Mouse (Mus musculus) left cerebral cortex, postnatal 4 days (tissue): ENCODE measurements at regions not wholly inside any gene's neighbourhood (a gene's known extent, or its start where the extent isn't known, plus 50 kb on each side); places are given as distances from the start of the nearest gene placed in this dataset.
"Not testable (repeated sequence)": the region's sequence is repeated elsewhere in the genome, so short reads cannot be mapped to it uniquely, and the experiment has no call there.

Experiments used
- DNase-seq: peaks from one replicate; pipeline ENCODE4 v3.0.0-alpha.2; 2022
- intact Hi-C: fragments of 180-260 bp; cut with DNase I; formaldehyde crosslinking; loops from one replicate; pipeline ENCODE4 v1.15.1; 2025

DNA sequence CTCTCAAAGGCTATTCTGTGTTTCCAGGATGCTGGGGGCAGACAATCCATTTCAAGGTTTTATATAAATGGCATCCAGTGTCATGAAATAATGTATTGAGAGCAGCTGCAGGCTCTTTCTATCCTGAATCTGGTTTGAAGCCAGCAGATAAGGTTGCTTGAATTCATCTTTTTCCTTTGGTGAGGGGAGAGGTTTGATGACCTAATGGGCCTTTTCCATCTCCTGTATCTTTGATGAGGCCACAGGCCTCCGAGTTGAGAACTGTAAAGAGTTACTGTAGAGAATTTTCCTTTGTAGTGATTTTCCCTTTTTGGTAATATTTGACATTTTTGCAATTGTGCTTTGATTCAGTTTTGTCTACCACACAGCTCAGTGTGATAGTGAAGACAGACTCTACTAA lies 458.8 kb upstream of the 1700008P02Rik start:
- no peak for DNase-seq
- intact Hi-C loops: no loop called here

DNA sequence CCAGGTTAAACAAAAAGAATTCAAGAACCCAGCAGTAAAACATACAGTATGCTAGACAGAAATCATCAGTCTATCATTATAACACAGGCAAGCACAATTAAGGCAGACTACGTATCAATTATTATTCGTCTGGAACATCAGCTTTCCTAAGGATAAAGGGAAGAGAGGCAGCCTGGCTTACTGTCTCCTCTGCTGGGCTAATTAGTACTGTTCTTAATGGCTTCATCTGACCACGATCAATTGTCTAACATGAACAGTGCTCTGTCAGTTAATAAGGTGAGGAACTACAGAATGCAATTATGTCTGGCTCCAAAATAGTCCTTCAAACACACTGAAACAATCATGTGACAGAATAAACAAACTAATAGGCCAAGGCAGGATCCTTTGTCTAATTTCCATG lies 456.6 kb upstream of the 1700008P02Rik start:
- intact Hi-C loops: no loop called here
- DNase-seq: no peak

DNA sequence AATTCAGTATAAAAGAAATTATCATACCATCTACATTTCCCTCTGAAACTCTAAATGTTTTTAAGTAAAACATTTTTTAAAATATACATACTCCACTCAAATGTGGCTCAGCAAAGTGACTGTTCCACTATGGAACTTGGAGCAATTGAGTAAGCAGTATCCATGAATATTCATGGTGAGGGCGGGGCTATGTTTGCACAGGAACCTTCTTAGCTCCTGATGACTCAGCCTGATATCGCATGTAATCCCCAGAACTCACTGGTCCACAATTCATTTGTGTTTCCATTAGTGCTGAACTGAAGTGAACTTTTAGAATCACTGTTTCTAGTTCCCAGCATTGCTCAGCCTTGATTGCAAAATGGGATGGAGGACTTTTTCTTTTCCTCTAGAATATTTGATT lies 454.2 kb upstream of the 1700008P02Rik start:
- DNase-seq: no peak
- intact Hi-C loops: no loop called here

DNA sequence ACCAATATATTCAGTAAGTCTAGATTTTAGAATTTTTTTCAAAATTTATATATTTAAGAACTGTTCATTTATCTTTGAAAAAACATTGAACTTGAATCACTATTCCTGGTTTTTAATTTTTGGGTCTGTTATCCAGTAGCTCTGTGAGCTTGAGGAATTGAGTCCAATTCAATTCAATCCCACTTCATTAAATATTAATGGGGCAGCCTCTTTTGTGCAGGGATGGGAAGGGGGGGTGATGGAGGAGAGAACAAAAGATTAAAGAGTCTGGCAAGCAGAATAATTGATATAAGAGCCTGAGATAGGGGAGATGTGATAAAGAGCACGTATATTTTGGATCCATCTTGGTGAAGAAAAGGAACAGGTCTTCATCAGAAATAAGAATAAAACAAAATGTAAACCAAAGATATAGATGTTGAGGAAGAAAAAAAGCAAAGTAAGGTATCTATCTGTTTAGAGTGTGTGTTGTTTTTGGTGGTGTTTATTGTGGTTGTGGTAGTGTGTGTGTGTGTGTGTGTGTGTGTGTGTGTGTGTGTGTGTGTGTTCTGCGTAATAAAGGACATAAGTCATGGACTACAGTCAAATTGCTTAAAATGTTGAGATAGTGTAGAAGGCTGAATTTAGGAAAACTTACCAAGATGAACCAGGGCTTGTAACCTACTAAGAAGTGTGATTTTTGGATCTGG lies 421.3 kb upstream of the 1700008P02Rik start:
- intact Hi-C loops: no loop called here
- no peak for DNase-seq

DNA sequence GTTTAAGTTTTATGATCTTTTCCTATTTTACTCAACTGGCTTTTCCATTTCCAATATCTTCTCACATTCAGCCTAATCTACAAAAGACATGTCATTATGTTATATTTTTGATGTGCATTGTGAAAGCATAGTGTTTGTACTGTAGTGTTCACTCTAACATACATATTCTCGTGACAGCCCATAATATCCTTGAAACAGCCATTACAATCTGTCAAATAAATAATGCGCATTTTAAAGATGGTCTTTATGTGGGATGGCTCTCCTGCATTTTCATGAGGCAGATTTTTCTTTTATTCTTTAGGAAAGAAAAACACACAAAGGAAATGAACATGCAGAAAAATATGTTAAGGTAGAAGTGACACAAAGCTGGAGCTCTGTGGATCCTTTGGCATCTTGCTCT lies 415.6 kb upstream of the 1700008P02Rik start:
- DNase-seq: no peak
- intact Hi-C loops: no loop called here

DNA sequence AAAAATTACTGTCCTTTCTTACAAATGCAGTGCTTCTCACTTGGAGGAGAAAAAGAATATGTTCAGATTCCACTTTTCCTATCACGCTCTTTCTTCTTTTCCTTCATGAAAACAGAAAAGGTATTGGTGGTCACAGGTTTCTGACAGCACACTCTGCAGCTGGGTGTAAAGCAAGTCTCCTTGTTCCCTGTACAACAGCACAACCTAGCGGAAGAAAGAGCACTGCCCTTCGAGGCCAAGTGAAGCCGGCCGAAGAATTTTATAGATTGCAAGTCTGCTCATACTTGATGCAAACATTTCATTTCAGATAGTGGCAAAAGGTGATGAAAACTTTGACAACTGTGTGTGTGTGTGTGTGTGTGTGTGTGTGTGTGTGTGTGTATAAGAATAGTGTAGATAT lies 407.6 kb upstream of the 1700008P02Rik start:
- peak; percentile 42 for DNase-seq
- intact Hi-C loops: no loop called here

DNA sequence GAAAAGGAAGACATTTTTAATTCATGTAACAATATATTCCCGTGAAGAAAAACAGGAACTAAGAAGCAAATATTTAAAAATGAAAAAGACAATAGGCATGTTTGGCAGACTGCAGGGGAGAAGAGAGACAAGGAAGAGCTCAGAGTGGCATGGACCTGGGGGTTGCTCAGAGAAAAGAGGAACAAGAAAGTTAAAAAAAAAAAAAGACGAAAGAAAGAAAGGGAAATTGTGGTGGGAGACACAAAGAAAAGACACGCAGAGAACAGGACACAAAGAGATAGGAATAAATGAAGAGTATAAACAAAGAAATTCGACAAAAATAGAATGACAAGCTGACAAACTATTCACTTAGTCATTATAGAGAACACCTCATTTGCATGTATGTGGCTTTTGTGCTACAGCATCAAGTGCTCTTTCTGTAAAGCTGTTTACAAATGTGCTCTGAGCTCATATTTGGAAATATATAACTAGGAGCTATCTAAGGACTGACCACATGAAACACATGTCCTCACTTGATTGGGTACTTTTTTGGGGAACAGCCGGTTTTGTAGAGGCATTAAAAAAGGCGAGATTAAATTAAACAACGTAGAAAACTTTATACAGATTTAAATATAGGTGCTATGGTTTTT lies 394.2 kb upstream of the 1700008P02Rik start:
- no peak for DNase-seq
- intact Hi-C loops: no loop called here

DNA sequence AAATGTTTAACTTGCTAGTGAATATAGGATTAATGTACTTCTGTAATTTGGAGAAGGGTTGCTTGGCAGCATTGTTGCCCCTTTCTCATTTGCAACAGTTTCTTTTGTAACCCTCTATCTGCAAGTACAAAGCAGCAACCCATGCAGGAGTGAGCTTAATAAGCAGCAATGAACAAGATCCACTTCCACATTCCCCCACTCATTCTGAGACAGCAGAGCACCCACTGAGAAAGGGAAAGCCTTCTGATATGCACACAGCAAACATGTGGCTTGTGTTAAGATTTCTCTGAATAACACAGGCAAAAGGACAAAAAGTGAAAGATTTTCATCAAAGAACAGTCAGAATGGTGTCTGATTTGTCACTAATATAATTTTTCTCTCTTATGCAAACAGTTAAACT lies 393.3 kb upstream of the 1700008P02Rik start:
- intact Hi-C loops: no loop called here
- no peak for DNase-seq

DNA sequence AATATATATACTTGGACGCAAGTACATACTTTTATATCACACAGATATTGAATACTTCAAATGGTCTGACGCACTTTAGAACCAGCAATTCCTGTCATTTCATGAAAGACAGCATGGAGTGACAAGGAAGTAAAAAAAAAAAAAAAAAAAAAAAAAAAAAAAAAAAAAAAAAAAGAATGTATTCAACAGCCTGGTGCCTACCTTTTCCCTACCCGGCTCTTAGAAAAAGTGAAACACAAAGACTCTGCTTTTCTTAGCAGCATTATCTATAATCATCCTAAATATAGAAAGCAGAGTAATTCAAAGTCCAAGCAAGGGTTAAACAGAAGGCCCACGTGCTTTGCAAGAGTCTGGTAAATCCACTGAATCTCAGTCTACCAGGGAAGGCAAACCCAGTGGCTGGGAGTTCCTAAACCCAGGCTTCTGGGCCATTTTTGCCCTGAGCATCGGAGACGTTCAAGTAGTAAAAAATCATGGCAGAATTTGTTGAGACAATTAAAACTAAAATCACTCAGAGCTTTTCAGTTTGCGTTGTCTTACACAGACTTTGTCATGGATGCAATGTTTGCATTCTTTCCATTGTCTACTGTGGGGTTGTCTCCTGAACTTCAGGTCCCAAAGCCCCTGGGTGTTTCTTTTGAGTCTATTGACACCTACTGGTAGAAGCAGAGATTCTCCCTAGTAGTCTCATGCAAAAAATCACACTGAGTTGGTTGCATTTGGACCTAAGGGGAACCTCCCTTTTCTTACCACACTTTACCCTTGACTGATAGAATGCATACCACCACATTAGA lies 390.2 kb upstream of the 1700008P02Rik start:
- intact Hi-C loops: no loop called here
- DNase-seq: no peak

DNA sequence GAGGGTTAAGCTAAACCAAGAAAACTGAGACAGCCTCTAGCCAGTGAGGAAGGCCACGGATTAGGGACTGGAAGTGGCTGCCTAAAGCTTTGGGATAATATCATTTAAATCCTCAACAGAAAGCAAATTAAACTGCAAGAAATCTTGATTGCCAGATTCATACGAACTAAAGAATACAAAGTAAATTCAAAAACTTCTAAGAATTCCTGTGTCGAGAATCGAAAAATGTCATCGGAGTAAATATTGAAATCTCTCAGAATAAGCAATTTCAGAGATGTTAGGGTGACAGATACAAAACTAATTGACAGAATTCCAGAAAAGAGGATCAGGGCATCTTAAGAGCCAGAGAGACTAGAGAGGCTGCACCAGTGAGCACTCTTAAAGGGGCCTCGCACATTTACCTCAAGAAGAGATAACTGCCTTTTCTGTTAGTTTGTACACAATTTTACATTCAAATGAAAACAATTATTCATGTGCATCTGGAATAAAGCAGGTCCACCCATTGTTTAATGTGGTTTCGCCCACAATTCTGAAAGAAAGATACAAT lies 388.5 kb upstream of the 1700008P02Rik start:
- intact Hi-C loops: no loop called here
- no peak for DNase-seq

DNA sequence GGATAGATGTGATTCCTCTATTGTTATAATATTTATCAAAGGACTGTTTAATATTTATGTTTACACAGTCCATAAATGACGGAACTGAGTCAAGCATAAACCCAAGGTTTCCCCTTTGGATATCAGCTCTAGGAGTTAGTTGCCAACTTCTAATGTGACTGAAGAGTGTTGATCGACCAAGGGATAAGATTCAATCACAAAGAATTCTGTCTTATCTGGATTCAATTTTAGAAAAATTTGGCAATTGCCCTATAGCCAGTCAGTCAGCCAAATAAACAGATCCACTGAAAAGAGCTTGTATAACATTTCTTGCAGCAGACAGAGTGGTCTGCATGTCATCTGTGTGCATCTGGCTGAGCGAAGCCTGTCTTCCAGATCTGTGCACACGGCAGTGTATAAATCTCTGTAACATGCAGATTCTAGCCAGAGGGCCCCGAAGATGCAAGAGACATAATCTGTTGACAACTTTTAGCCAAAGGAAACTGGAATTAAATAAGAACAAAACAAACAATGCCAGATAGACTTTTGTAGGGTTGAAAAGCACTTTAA lies 387.6 kb upstream of the 1700008P02Rik start:
- intact Hi-C loops: no loop called here
- peak; percentile 5 for DNase-seq

DNA sequence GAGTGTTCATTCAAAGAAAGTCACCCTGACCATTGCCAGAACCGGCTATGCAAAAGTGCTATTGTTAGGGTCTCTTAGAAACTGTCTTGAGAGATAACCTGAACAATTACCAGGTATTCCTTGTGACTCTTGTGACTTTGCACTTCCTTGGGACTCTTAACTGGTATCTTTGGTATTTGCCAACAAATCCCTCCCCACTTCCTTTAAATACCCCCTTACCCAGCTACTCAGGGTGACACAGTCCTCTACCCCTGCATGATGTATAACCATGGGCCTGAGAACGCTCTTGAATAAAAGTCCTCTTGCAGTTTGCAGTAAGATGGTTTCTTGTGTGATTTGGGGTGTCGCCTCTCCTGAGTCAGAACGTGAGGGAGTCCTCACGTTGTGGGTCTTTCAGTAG lies 371.5 kb upstream of the 1700008P02Rik start:
- DNase-seq, intact Hi-C loops: not testable (repeated sequence)

DNA sequence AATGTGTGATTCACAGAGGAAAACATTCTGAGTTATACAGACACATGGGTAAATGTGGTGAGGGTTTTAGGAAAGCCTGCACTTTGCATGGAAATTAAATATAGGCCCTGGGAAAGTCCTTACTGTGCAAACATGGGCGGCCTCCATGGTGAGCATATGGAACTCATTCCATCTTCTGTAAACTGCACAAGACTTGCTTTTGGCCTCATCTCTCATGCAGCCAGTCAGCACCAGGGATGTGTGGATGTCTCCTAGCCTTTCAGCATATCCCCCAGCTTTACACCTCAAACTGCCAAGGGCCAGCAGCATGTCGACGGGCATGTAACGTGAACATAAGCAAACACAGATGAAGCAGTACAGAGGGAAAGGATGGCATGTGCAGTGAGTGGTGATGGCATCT lies 364.7 kb upstream of the 1700008P02Rik start:
- DNase-seq: no peak
- intact Hi-C loops: no loop called here

DNA sequence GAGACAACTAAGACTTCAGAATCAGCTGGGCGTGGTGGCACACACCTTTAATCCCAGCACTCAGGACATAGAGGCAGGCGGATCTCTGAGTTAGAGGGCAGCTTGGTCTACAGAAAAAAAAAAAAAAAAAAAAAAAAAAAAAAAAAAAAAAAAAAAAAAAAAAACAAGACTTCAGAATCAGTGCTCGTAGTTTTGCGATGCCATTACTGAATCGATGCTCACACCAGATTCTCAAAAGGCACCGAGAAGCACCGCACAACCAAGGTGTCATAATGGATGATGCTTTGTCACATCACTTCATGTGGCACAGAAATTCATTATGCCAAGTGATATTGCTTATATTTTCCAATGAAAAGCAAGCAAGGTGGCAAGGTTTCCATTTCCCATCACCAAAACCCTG lies 337.4 kb upstream of the 1700008P02Rik start:
- no peak for DNase-seq
- intact Hi-C loops: no loop called here

DNA sequence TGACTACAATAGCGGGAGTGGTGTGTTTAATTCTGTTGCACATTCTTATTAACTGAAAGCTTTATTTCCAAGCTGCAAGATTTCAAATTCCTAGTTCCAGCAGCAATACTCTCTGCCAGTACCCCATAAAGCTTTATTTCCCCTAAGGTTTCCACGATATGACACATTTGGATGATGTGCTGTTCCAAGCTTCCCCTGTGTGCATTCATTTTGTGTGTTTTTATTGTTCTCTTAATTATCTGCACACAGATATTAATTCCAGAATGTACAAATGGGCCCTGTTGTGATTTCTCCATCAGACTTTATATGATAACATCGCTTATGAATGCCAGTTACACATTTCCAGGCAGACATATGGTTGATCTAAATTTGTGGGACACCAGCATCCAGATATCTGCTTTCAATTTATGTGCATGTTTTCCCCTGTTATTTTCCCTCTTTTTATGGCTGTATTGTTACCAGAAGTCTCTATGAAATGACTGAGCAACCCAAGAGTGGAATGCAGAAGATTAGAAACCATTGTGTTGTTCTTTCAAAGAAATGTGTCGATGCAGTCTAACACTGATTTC lies 312.4 kb upstream of the 1700008P02Rik start:
- intact Hi-C loops: no loop called here
- DNase-seq: no peak

DNA sequence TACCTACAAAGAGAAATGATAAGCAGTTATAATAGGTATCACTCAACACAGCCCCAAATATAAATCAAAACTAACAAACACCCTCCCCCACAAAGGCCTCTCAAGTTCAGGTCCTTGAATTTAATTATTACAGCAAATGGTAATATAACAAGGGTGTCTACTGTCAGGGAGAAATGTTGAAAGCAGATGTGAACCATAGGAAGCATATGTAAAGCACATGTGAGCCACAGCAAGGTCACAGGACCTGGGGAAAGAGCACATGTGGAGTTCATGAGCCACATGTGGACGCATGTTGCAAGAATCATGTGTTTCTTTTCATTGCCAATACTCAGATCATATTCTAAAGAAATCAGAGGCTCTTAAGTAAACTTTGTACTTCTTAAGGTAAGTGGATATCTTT lies 306.5 kb upstream of the 1700008P02Rik start:
- intact Hi-C loops: no loop called here
- DNase-seq: no peak

DNA sequence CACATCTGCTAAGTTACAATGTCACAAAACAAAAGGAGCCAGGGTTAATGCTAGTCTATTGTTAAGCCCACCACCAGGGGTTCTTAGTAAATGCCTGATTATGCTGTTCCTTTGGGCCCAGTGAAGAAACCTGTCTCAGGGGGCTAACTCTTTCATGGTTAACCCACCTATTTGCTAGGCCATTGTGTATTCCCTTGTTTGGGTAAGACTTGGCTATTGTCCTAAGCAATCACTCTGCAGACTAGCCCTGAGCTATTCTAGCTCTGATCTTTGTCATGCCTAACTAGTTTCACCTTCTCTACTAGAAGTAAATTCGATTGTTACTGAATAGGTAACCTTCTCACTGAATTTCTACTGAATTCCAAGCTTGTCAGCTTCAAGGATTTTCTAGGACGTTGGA lies 302.4 kb upstream of the 1700008P02Rik start:
- DNase-seq, intact Hi-C loops: not testable (repeated sequence)

DNA sequence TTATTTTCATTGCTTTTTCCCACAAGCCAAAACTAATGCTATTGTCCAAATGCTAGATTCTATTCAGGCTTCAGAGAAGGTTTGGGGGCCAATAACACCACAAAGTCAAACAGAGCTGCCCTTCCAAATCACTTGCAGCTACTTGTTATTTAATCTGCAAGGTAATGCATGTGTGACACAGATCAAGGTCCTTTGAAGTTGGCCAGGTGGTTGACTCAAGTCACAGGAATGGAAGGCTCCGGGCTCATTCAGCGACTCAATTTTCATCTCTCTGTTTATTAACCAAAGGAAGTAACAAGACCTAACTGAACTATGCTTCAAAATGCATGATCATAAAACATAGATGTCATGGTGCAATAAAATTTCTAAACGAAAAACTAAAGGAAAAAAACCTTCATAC lies 300.0 kb upstream of the 1700008P02Rik start:
- intact Hi-C loops: no loop called here
- no peak for DNase-seq

DNA sequence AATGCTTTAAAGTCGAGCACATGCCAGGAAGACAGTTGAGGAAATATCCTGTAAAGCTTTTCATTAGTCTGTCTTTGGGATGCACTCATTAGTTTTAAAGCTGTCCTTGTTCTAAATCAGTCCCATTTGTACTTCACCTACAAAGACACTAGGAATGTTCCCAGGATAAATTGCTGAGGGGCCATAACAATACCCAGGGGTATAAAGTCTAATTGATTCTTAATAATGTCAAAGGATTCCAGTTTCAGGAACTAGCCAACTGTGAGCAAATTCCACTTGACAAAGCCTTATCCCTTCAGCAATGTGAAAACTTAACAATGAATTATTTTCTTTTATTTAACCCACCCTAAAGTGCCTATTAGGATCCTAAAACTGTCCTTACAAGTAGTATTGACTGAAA lies 267.7 kb upstream of the 1700008P02Rik start:
- intact Hi-C loops: no loop called here
- DNase-seq: no peak

DNA sequence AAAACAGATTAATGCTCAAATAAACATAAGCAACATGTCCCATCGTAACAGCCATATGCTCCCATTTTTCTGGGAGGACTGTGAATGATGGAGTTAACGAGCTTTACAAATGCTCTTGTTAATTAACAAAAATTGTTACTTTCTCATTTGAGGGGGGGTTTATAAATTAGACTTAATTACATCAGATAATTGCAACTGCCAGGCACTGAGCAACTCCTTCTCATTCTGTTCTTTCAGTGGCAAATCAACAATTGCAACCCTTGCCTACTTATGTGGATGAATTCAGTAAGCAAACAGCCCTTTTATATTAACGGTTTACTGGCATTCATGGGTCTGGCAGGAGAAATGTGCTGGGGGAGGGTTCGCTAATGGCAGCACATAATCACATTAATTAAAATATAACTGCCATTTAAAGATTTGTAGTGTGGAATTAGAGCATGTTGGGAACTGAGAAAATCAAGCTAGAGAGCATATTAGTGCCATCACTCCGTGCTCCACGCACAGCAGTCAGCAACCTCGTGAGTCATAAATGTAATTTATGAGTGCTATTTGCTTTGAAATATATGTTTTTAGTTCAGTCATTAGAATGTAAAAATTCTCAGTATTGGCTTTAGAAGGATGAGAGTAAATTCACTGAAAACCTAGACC lies 266.9 kb upstream of the 1700008P02Rik start:
- DNase-seq: no peak
- intact Hi-C loops: no loop called here
